9 mouse cellular contexts compared by ENCODE assay signal in genomic region chr5:147186781-147187551, GRCm38 (mm10). TPM values are rescaled to one million over a fixed set of nuclear protein-coding genes. Genes with fewer than 3 reads are reported as not detected.
A peak's percentile ranks its signal among the peaks of the same experiment; 100 is the strongest.
DNase-seq lines count a peak whose midpoint lies in the region; ATAC-seq and TF ChIP-seq lines count a peak whose summit lies in the region.
"Had no signal": no experiment of that assay in that cellular context is flagged by ENCODE, and none has a peak within 500 bp of the region (broad histone marks: within the 10 kb centered on the region; RNA-seq: fewer than 3 reads in every experiment).

No protein-coding gene starts in this region.

- peaks cover 97% of the 10 kb centered on the region for H3K27me3 ChIP-seq in embryonic facial prominence, embryonic 12.5 days
- H3K27me3 ChIP-seq in neural tube, embryonic 13.5 days: peaks cover 97% of the 10 kb centered on the region

- no peaks in the 10 kb centered on the region for H3K36me3 ChIP-seq in embryonic facial prominence, embryonic 12.5 days
- no peaks in the 10 kb centered on the region for H3K36me3 ChIP-seq in neural tube, embryonic 13.5 days

- TF ChIP-seq CTCF in gastrocnemius, adult 2 months (IDR thresholded peaks at IDR 0.05): no peak

- WGBS in embryonic facial prominence, embryonic 12.5 days: under 1% methylated on average over 37 of the region's 37 CpGs
- WGBS in neural tube, embryonic 13.5 days: under 1% methylated on average over 37 of the region's 37 CpGs

- H3K27ac ChIP-seq in gastrocnemius, adult 2 months: no peak overlapping the region
- H3K27ac ChIP-seq in embryonic facial prominence, embryonic 12.5 days: no peak overlapping the region
- H3K27ac ChIP-seq in neural tube, embryonic 13.5 days (replicated peaks): no peak overlapping the region

- peak; percentile 36 for ATAC-seq in CD4-positive, CD25-positive, alpha-beta regulatory T cell, adult 4 months
- no peak for ATAC-seq in embryonic facial prominence, embryonic 12.5 days (ENCODE audit: insufficient number of reproducible peaks, insufficient read depth, low FRiP score, low TSS enrichment)
- peak; percentile 41 for ATAC-seq in neural tube, embryonic 13.5 days (ENCODE audit: low read depth)

- no peak overlapping the region for H3K9ac ChIP-seq in embryonic facial prominence, embryonic 12.5 days
- no peak overlapping the region for H3K9ac ChIP-seq in neural tube, embryonic 13.5 days

- intact Hi-C loops in gastrocnemius, adult 2 months (cut with DNase I): no loop called here

- peaks cover 14% of the 10 kb centered on the region for H3K4me1 ChIP-seq in embryonic facial prominence, embryonic 12.5 days
- H3K4me1 ChIP-seq in neural tube, embryonic 13.5 days (replicated peaks): peaks cover 53% of the 10 kb centered on the region

- peaks cover 8% of the 10 kb centered on the region; the same call in 1 of the 2 replicates for H3K9me3 ChIP-seq in embryonic facial prominence, embryonic 12.5 days
- H3K9me3 ChIP-seq in neural tube, embryonic 13.5 days: peaks cover 9% of the 10 kb centered on the region; the same call in 1 of the 2 replicates

- peak overlapping the region; percentile 70 for H3K4me3 ChIP-seq in gastrocnemius, adult 2 months
- peak overlapping the region; percentile 5; the same call in 1 of the 2 replicates for H3K4me3 ChIP-seq in embryonic facial prominence, embryonic 12.5 days
- H3K4me3 ChIP-seq in neural tube, embryonic 13.5 days: peak overlapping the region; percentile 23

- H3K4me2 ChIP-seq in embryonic facial prominence, embryonic 12.5 days (replicated peaks): peak overlapping the region; percentile 13; the same call in 1 of the 2 replicates
- peak overlapping the region; percentile 68 for H3K4me2 ChIP-seq in neural tube, embryonic 13.5 days

- DNase-seq in gastrocnemius, adult 2 months: no peak
- no peak for DNase-seq in gastrocnemius, postnatal 25 days
- DNase-seq in kidney, postnatal 10 days: peak; percentile 12
- no peak for DNase-seq in urinary bladder, postnatal 36 days (ENCODE audit: low spot score in 2 of 2)
- DNase-seq in thymus, adult 18-20 months: no peak

RNA-seq across cellular contexts. Expression of gene Gsx1, which starts 1.5 kb away (rescaled TPM):
- total RNA-seq in gastrocnemius, adult 2 months (2021): not detected
- not detected for total RNA-seq in gastrocnemius, postnatal 25 days (2021)
- not detected for polyA plus RNA-seq in CD4-positive, CD25-positive, alpha-beta regulatory T cell, adult 4 months (2017; shearing (Covaris generic))
- polyA plus RNA-seq in embryonic facial prominence, embryonic 12.5 days (2016; fragmentation: Nextera tagmentation; extraction: Ambion mirVana): 0.62 and 1.00 TPM in 2 replicates
- 5.3 and 7.1 TPM in 2 replicates for polyA plus RNA-seq in neural tube, embryonic 13.5 days (2015; fragmentation: Nextera tagmentation; extraction: Ambion mirVana)
- polyA plus RNA-seq: gonadal fat pad, adult 2 months had no signal

Comparison
In these comparisons a context has a peak if more than half of its experiments do, and no peak if none do; other contexts are left out.
1. H3K4me3 ChIP-seq: peak in every context shown above with its lines; median percentile 70 in gastrocnemius, adult 2 months; 23 in neural tube, embryonic 13.5 days; 5 in embryonic facial prominence, embryonic 12.5 days.